Mouse (Mus musculus): ENCODE measurements around the gene Sdk1. TPM values are rescaled to one million over a fixed set of nuclear protein-coding genes. Genes with fewer than 3 reads are reported as not detected.

Sdk1 gene
- total and polyA plus RNA-seq, 3 experiments: 0.04 to 0.87 TPM; not detected in 1

DNA sequence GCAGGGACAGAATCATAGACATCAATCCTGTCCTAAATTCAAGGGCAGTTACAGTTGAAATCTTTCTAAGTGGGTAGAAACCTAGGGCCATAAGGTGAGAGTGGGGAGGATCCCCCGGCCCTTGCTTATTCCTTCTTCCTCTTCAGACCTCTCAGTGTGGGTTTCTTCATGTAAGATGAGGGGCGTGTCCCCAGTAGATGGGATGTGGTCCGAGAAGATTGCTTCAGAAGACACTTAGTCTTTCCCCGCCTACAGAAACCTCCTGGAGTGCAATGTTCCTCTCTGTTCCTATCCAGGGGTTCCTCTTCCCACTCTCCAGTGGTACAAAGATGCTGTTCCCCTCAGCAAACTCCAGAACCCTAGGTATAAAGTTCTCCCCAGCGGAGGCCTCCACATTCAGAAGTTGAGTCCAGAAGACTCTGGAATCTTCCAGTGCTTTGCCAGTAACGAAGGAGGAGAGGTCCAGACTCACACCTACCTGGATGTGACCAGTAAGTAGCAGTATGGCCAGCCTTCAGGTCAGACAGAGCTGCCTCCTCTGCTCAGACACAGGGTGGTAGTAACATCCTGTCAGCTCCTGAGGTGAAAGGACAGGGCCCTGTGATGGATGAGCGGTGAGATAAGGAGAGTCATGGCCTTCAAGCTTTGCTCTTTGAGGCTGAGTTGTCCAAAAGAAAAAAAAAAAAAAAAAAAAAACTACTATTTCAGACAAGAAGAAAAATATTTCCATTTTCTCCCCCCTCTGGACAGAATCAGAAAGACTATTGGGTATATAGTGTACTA is 711.6 kb downstream of the Sdk1 start:
- dilution Hi-C loops (cut with MboI; ENCODE audit: extremely low pct_ligation_motif_present, extremely low pct_unique_long_range_greater_than_20kb, low sequenced_read_pairs) (no loop called here), in situ Hi-C loops (cut with MboI; ENCODE audit: low pct_ligation_motif_present, low pct_unique_long_range_greater_than_20kb, low sequenced_read_pairs) (no loop called here)
- Histone ChIP-seq H3K27me3 (replicated peaks) (peaks cover 25% of the 10 kb centered on the region), H3K4me3 (replicated peaks in 1 of 3; ENCODE audit: low read depth in 2 of 3, low read length in 2 of 3, poor library complexity in 1 of 3) (no peak overlapping the region), H3K4me1 (ENCODE audit: control insufficient read depth in 1 of 2, insufficient read depth in 2 of 2) (peaks cover 0 to 21% of the 10 kb centered on the region in 2 experiments; a peak in 2 of 4 replicates), H3K79me2 (replicated peaks; ENCODE audit: control insufficient read depth, extremely low read depth, insufficient read depth, poor library complexity, severe bottlenecking) (no peaks in the 10 kb centered on the region), H3K9ac (ENCODE audit: insufficient read depth, low read depth) (no peak overlapping the region), H3K9me3 (replicated peaks; ENCODE audit: low read length) (no peaks in the 10 kb centered on the region), H3K27ac (ENCODE audit: insufficient read depth, low read depth) (no peak overlapping the region), H3K4me2 (ENCODE audit: insufficient read depth, low read depth, poor library complexity, severe bottlenecking) (no peak overlapping the region), H3K36me3 (replicated peaks in 1 of 2; ENCODE audit: control insufficient read depth in 1 of 2, insufficient read depth in 1 of 2, low read length in 1 of 2) (no peaks in the 10 kb centered on the region)
- DNase-seq (ENCODE audit: extremely low read depth): no peak
- no peak for TF ChIP-seq BHLHE40 (IDR thresholded peaks at IDR 0.05; ENCODE audit: low read depth, low read length)
- no peak for TF ChIP-seq ZC3H11A (IDR thresholded peaks at IDR 0.05; ENCODE audit: low read depth, low read length)
- TF ChIP-seq HCFC1 (IDR thresholded peaks at IDR 0.05; ENCODE audit: low read depth, low read length): no peak
- no peak for TF ChIP-seq MEF2A (IDR thresholded peaks at IDR 0.05; ENCODE audit: borderline replicate concordance, low read depth, low read length)
- no peak for TF ChIP-seq USF1 (IDR thresholded peaks at IDR 0.05; ENCODE audit: low read depth, low read length)
- no peak for TF ChIP-seq GABPA (IDR thresholded peaks at IDR 0.05; ENCODE audit: insufficient replicate concordance, low read depth, low read length)
- no peak for TF ChIP-seq CHD1 (IDR thresholded peaks at IDR 0.05; ENCODE audit: low read depth, low read length)
- TF ChIP-seq ELF1 (IDR thresholded peaks at IDR 0.05; ENCODE audit: low read depth, low read length): no peak
- no peak for TF ChIP-seq E2F4 (IDR thresholded peaks at IDR 0.05; ENCODE audit: insufficient replicate concordance, low read depth, low read length)
- no peak for TF ChIP-seq ZMIZ1 (IDR thresholded peaks at IDR 0.05; ENCODE audit: low read depth, low read length)
- no peak for TF ChIP-seq PAX5 (IDR thresholded peaks at IDR 0.05; ENCODE audit: low read length)
- no peak for TF ChIP-seq RAD21 (IDR thresholded peaks at IDR 0.05; ENCODE audit: low read depth, low read length)
- TF ChIP-seq MYC (IDR thresholded peaks at IDR 0.05; ENCODE audit: low read depth, low read length): no peak
- no peak for TF ChIP-seq KAT2A (IDR thresholded peaks at IDR 0.05; ENCODE audit: insufficient replicate concordance, low read length)
- TF ChIP-seq CTCF (conservative IDR thresholded peaks at IDR 0.05 in 1 of 2, IDR thresholded peaks at IDR 0.05 in 1 of 2; ENCODE audit: low read depth in 2 of 2, low read length in 2 of 2): no peak
- TF ChIP-seq USF2 (conservative IDR thresholded peaks at IDR 0.05; ENCODE audit: low read depth, low read length): no peak
- no peak for TF ChIP-seq UBTF (IDR thresholded peaks at IDR 0.05; ENCODE audit: low read depth, low read length)
- TF ChIP-seq ZKSCAN1 (IDR thresholded peaks at IDR 0.05; ENCODE audit: borderline replicate concordance, low read depth, low read length): no peak
- no peak for TF ChIP-seq ZNF384 (IDR thresholded peaks at IDR 0.05; ENCODE audit: low read depth, low read length)
- no peak for TF ChIP-seq SIN3A (IDR thresholded peaks at IDR 0.05; ENCODE audit: low read length)

DNA sequence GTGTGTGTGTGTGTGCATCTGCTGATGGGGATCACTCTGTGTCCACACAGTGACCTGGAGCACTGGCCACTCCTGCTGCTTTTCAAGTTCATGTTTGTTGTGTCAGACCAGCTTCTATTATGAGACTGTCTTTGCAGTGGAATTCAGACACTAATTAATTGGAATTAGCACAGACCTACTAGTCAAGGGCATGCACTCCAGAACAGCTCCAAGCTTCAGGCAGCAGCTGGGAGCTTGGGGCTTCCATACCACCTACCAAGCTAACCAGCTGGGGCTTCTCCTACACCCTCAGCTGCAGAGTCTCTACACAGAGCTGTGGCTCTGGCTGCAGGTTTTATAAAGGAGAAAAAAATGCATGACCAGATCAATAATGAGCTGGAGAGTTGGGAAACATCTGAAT is 729.8 kb downstream of the Sdk1 start:
- dilution Hi-C loops (cut with MboI; ENCODE audit: extremely low pct_ligation_motif_present, extremely low pct_unique_long_range_greater_than_20kb, low sequenced_read_pairs) (no loop called here), in situ Hi-C loops (cut with MboI; ENCODE audit: low pct_ligation_motif_present, low pct_unique_long_range_greater_than_20kb, low sequenced_read_pairs) (no loop called here)
- peaks cover 43% of the 10 kb centered on the region for H3K27me3 ChIP-seq (replicated peaks)
- no peak overlapping the region for H3K4me3 ChIP-seq (replicated peaks in 1 of 3; ENCODE audit: low read depth in 2 of 3, low read length in 2 of 3, poor library complexity in 1 of 3)
- H3K4me1 ChIP-seq (ENCODE audit: control insufficient read depth in 1 of 2, insufficient read depth in 2 of 2): no peaks in the 10 kb centered on the region
- H3K9ac ChIP-seq (ENCODE audit: insufficient read depth, low read depth): no peak overlapping the region
- no peak overlapping the region for H3K27ac ChIP-seq (ENCODE audit: insufficient read depth, low read depth)
- peaks cover 2% of the 10 kb centered on the region for H3K9me3 ChIP-seq (replicated peaks; ENCODE audit: low read length)
- no peak for TF ChIP-seq KAT2A (IDR thresholded peaks at IDR 0.05; ENCODE audit: insufficient replicate concordance, low read length)
- no peak for TF ChIP-seq IRF4 (IDR thresholded peaks at IDR 0.05; ENCODE audit: low read depth, low read length)
- no peak for TF ChIP-seq SIN3A (IDR thresholded peaks at IDR 0.05; ENCODE audit: low read length)
- no peak for TF ChIP-seq USF2 (conservative IDR thresholded peaks at IDR 0.05; ENCODE audit: low read depth, low read length)
- no peak for TF ChIP-seq MYC (IDR thresholded peaks at IDR 0.05; ENCODE audit: low read depth, low read length)
- H3K79me2 ChIP-seq (replicated peaks; ENCODE audit: control insufficient read depth, extremely low read depth, insufficient read depth, poor library complexity, severe bottlenecking): no peaks in the 10 kb centered on the region
- DNase-seq (ENCODE audit: extremely low read depth): no peak
- H3K36me3 ChIP-seq (replicated peaks in 1 of 2; ENCODE audit: control insufficient read depth in 1 of 2, insufficient read depth in 1 of 2, low read length in 1 of 2): no peaks in the 10 kb centered on the region
- no peak overlapping the region for H3K4me2 ChIP-seq (ENCODE audit: insufficient read depth, low read depth, poor library complexity, severe bottlenecking)

Data from CH12.LX (cell line).